Mouse (Mus musculus) embryonic facial prominence, embryonic 14.5 days (tissue): ENCODE measurements around the gene Fmnl1. TPM values are rescaled to one million over a fixed set of nuclear protein-coding genes. Genes with fewer than 3 reads are reported as not detected.

Source experiments
- ATAC-seq: fragments of 200-750 bp; cut with Nextera tagmentation; 2 replicates; pipeline ENCODE4 v1.8.0; 2017; ENCODE audit warnings: low read depth, moderate number of reproducible peaks, moderate TSS enrichment
- DNase-seq: peaks from one replicate; pipeline ENCODE4 v3.0.0-alpha.2; 2015; ENCODE audit warnings: low spot score
- H3K27ac ChIP-seq: fragments of 300-500 bp; sonication (generic); replicated peaks from 2 replicates; pipeline ENCODE4 v1.5.1; 2014; ENCODE audit warnings: low read depth, mild to moderate bottlenecking, low read length, moderate library complexity
- H3K27me3 ChIP-seq: fragments of 300-500 bp; sonication (generic); replicated peaks from 2 replicates; pipeline ENCODE4 v1.6.1; 2014; ENCODE audit warnings: low read length; ENCODE audit not compliant: control insufficient read depth, insufficient read depth
- H3K36me3 ChIP-seq: fragments of 300-500 bp; sonication (generic); 2 replicates; pipeline ENCODE4 v1.6.1; 2014; ENCODE audit warnings: low read length, mixed read lengths; ENCODE audit not compliant: control insufficient read depth, insufficient read depth
- H3K4me1 ChIP-seq: fragments of 300-500 bp; sonication (generic); 2 replicates; pipeline ENCODE4 v1.6.1; 2014; ENCODE audit warnings: antibody characterized with exemption, low read length; ENCODE audit not compliant: control insufficient read depth, insufficient read depth
- H3K4me2 ChIP-seq: fragments of 300-500 bp; sonication (generic); 2 replicates; pipeline ENCODE4 v1.6.1; 2014; ENCODE audit warnings: low read depth, mild to moderate bottlenecking, low read length, moderate library complexity, mixed read lengths
- H3K4me3 ChIP-seq: fragments of 300-500 bp; sonication (generic); 2 replicates; pipeline ENCODE4 v1.5.1; 2014; ENCODE audit warnings: low read depth, mild to moderate bottlenecking, low read length
- H3K9ac ChIP-seq: fragments of 300-500 bp; sonication (generic); 2 replicates; pipeline ENCODE4 v1.6.1; 2014; ENCODE audit warnings: low read depth, mild to moderate bottlenecking, low read length, moderate library complexity, mixed read lengths
- H3K9me3 ChIP-seq: fragments of 300-500 bp; sonication (generic); 2 replicates; pipeline ENCODE4 v1.6.1; 2016; ENCODE audit warnings: low read length; ENCODE audit not compliant: control insufficient read depth
- WGBS: fragments of 180-500 bp; shearing (Covaris S2); extraction: QIAGEN DNeasy Blood & Tissue Kit; methylation state at CpG from one replicate; pipeline ENCODE4 v1.1.7; 2014; 5-methylcytosine and 5-hydroxymethylcytosine counted together
- polyA plus RNA-seq: library from polyadenylated mRNA; unstranded; fragments of >200 nt; fragmentation: Nextera tagmentation; extraction: Ambion mirVana; gene quantifications from 2 replicates; pipeline ENCODE4 v1.2.1, GENCODE M21; 2014

The Fmnl1 gene
- polyA plus RNA-seq, 1 experiment from 2014 or later: 3.3 TPM

- H3K9ac ChIP-seq: peak overlapping the region; percentile 55
- no peaks in the 10 kb centered on the region for H3K36me3 ChIP-seq
- H3K4me2 ChIP-seq: peak overlapping the region; percentile 86
- H3K9me3 ChIP-seq: no peaks in the 10 kb centered on the region
- peaks cover 14% of the 10 kb centered on the region for H3K4me1 ChIP-seq
- H3K27me3 ChIP-seq: peaks cover 58% of the 10 kb centered on the region
- H3K27ac ChIP-seq: no peak overlapping the region
- DNase-seq: peak; percentile 75
- peak; percentile 64 for ATAC-seq
- 1% methylated on average over 41 of the region's 59 CpGs for WGBS
- H3K4me3 ChIP-seq: peak overlapping the region; percentile 48
Measured at GRCm38 (mm10) chr11:103198911-103199803, 28.2 kb downstream of the Fmnl1 start.

GRCm38 (mm10) chr11:103201664-103202063, 30.8 kb downstream of the Fmnl1 start:
- Histone ChIP-seq H3K36me3 (no peaks in the 10 kb centered on the region), H3K4me3 (no peak overlapping the region), H3K4me1 (peaks cover 14% of the 10 kb centered on the region), H3K27ac (no peak overlapping the region), H3K27me3 (peaks cover 35% of the 10 kb centered on the region), H3K9me3 (no peaks in the 10 kb centered on the region), H3K4me2 (no peak overlapping the region; the same call in 1 of the 2 replicates), H3K9ac (no peak overlapping the region)
- peak; percentile 87 for DNase-seq
- 16% methylated on average over 6 of the region's 6 CpGs for WGBS
- ATAC-seq: peak; percentile 75

GRCm38 (mm10) chr11:103202376-103202775, 31.5 kb downstream of the Fmnl1 start:
- ATAC-seq: no peak
- Histone ChIP-seq H3K9ac (no peak overlapping the region), H3K4me2 (no peak overlapping the region), H3K4me3 (no peak overlapping the region), H3K36me3 (no peaks in the 10 kb centered on the region), H3K27ac (no peak overlapping the region), H3K27me3 (peaks cover 28% of the 10 kb centered on the region), H3K9me3 (no peaks in the 10 kb centered on the region), H3K4me1 (peaks cover 14% of the 10 kb centered on the region)
- no peak for DNase-seq

GRCm38 (mm10) chr11:103206203-103206602, 35.3 kb downstream of the Fmnl1 start:
- ATAC-seq (no peak), DNase-seq (no peak)
- WGBS: 90% methylated on average over 6 of the region's 6 CpGs
- H3K27me3 ChIP-seq: no peaks in the 10 kb centered on the region
- no peaks in the 10 kb centered on the region for H3K36me3 ChIP-seq
- no peak overlapping the region for H3K27ac ChIP-seq
- no peak overlapping the region for H3K9ac ChIP-seq
- H3K9me3 ChIP-seq: no peaks in the 10 kb centered on the region
- H3K4me1 ChIP-seq: peaks cover 5% of the 10 kb centered on the region
- no peak overlapping the region for H3K4me2 ChIP-seq
- H3K4me3 ChIP-seq: no peak overlapping the region

GRCm38 (mm10) chr11:103208458-103208857, 37.6 kb downstream of the Fmnl1 start, which contains the start of gene 1700023F06Rik:
Gene 1700023F06Rik (minus strand): TSS chr11:103208558.
- H3K4me3 ChIP-seq: no peak within 1 kb of the TSS
- H3K27ac ChIP-seq: no peak within 1 kb of the TSS
- H3K4me2 ChIP-seq: no peak within 1 kb of the TSS
- no peak within 1 kb of the TSS for H3K9ac ChIP-seq
- H3K9me3 ChIP-seq: no peaks in the 10 kb centered on the region
- H3K27me3 ChIP-seq: no peaks in the 10 kb centered on the region
- WGBS: 83% methylated on average over 3 of the region's 3 CpGs
- H3K4me1 ChIP-seq: no peaks in the 10 kb centered on the region
- no peak for ATAC-seq
- H3K36me3 ChIP-seq: no peaks in the 10 kb centered on the region
- no peak for DNase-seq

GRCm38 (mm10) chr11:103210291-103210690, 39.4 kb downstream of the Fmnl1 start:
- WGBS: 71% methylated on average over 8 of the region's 8 CpGs
- DNase-seq: no peak

GRCm38 (mm10) chr11:103213712-103214111, 42.8 kb downstream of the Fmnl1 start:
- Histone ChIP-seq H3K9ac (no peak overlapping the region), H3K27me3 (no peaks in the 10 kb centered on the region), H3K9me3 (peaks cover 4% of the 10 kb centered on the region), H3K27ac (no peak overlapping the region), H3K4me3 (no peak overlapping the region), H3K4me2 (no peak overlapping the region), H3K36me3 (no peaks in the 10 kb centered on the region), H3K4me1 (peaks cover 5% of the 10 kb centered on the region; the same call in 1 of the 2 replicates)
- DNase-seq (no peak), ATAC-seq (no peak)
- 84% methylated on average over 5 of the region's 5 CpGs for WGBS

More at GRCm38 (mm10) chr11:103210291-103210690, 39.4 kb downstream of the Fmnl1 start:
- no peaks in the 10 kb centered on the region for H3K36me3 ChIP-seq
- no peak overlapping the region for H3K27ac ChIP-seq
- H3K9me3 ChIP-seq: peaks cover 4% of the 10 kb centered on the region
- ATAC-seq: no peak
- no peaks in the 10 kb centered on the region for H3K27me3 ChIP-seq
- no peak overlapping the region for H3K4me3 ChIP-seq
- no peak overlapping the region for H3K4me2 ChIP-seq
- H3K4me1 ChIP-seq: no peaks in the 10 kb centered on the region
- no peak overlapping the region for H3K9ac ChIP-seq

GRCm38 (mm10) chr11:103215355-103215754, 44.4 kb downstream of the Fmnl1 start:
- H3K27ac ChIP-seq: no peak overlapping the region
- H3K9me3 ChIP-seq: peaks cover 4% of the 10 kb centered on the region
- H3K27me3 ChIP-seq: no peaks in the 10 kb centered on the region
- H3K4me1 ChIP-seq: peaks cover 5% of the 10 kb centered on the region; the same call in 1 of the 2 replicates
- 0 out of 2 replicates have a peak, but pooled peaks cover 8% of the 10 kb centered on the region for H3K36me3 ChIP-seq
- no peak overlapping the region for H3K4me3 ChIP-seq
- 74% methylated on average over 1 of the region's 1 CpGs for WGBS
- DNase-seq (no peak), ATAC-seq (no peak)
- H3K4me2 ChIP-seq: no peak overlapping the region
- no peak overlapping the region for H3K9ac ChIP-seq
